Mouse (Mus musculus): Measurements from ENCODE around the gene C2cd4b. TPM values are rescaled to one million over a fixed set of nuclear protein-coding genes. Genes with fewer than 3 reads are reported as not detected.

C2cd4b gene
- polyA plus RNA-seq, 1 experiment from 2014 or later, result 0.18 TPM

DNA sequence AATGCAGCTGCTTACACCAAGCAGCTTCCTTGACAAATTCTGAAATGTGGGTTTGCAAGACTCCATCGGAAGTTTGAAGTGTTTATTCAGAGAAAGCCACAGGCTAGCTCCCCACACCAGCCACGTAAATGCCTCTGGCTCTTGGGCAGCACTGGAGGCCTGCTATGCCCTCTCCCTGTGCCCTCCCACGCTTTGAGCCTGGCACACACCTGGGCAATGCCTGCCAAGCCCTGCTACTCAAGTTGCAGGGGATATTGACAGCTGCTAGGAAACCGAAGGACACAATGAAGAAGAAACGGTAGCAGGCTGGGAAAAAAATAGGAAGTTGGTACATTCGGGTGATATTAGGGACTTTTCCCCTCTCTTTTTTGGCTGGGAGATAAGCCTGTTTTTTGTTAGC lies 15.0 kb downstream of the C2cd4b start:
- no peak overlapping the region for H3K9ac ChIP-seq (replicated peaks)
- no peak overlapping the region for H3K27ac ChIP-seq
- peaks cover 3% of the 10 kb centered on the region; the same call in 1 of the 2 replicates for H3K27me3 ChIP-seq
- H3K4me2 ChIP-seq, result no peak overlapping the region
- no peaks in the 10 kb centered on the region for H3K36me3 ChIP-seq
- H3K4me1 ChIP-seq (replicated peaks), result peaks cover 5% of the 10 kb centered on the region; the same call in 1 of the 2 replicates
- no peak for ATAC-seq (ENCODE audit: insufficient number of reproducible peaks, insufficient read depth, low FRiP score, low TSS enrichment, low read depth)
- no peaks in the 10 kb centered on the region for H3K9me3 ChIP-seq
- 77% methylated on average over 6 of the region's 6 CpGs for WGBS
- H3K4me3 ChIP-seq (replicated peaks), result no peak overlapping the region

DNA sequence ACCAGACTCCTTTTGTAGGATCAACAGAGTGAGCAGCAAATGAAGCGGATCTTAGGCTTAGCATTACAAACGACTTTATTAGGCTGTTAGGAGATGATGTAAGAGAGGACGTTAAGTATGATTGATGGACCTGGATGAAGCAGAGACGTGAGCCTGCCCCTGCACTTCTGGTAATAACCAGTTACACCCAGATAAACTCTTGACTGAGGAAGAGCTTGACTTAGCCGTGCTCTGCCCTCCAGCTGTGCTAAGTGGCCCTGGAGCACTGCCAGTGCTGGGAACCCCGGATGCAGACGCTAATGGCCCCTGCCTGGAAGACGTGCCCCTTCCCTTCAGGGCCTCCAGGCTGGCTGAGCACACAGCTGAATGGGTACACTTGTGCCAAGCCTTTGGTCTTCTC lies 19.3 kb downstream of the C2cd4b start:
- H3K4me3 ChIP-seq (replicated peaks), result no peak overlapping the region
- H3K4me1 ChIP-seq (replicated peaks), result peaks cover 5% of the 10 kb centered on the region; the same call in 1 of the 2 replicates
- no peak for ATAC-seq (ENCODE audit: insufficient number of reproducible peaks, insufficient read depth, low FRiP score, low TSS enrichment, low read depth)
- H3K4me2 ChIP-seq, result no peak overlapping the region
- H3K9ac ChIP-seq (replicated peaks), result no peak overlapping the region
- no peaks in the 10 kb centered on the region for H3K36me3 ChIP-seq
- peaks cover 3% of the 10 kb centered on the region; the same call in 1 of the 2 replicates for H3K27me3 ChIP-seq
- H3K9me3 ChIP-seq, result no peaks in the 10 kb centered on the region
- H3K27ac ChIP-seq, result no peak overlapping the region
- WGBS, result 15% methylated on average over 8 of the region's 8 CpGs

DNA sequence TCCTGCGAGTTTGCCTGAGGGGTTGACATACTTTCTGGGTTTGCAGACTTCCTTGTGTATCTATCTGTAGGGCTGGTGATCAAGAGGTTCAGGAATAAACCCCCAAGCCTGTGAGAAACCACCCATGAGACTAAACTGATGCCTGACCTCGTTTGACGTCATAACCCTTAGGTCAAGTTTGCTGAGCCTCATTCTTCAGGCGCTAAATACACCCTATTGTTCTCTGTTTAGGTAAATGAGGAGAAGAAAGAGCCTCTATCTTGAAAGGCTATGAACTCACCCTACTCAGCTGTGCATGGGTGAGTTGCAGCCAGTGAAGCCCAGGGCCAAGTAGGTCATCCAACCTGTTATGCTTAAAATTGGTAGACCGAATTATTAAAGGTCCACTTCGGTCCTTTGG lies 23.5 kb downstream of the C2cd4b start:
- H3K9me3 ChIP-seq, result no peaks in the 10 kb centered on the region
- H3K4me1 ChIP-seq (replicated peaks), result peaks cover 5% of the 10 kb centered on the region; the same call in 1 of the 2 replicates
- 82% methylated on average over 6 of the region's 6 CpGs for WGBS
- no peaks in the 10 kb centered on the region for H3K36me3 ChIP-seq
- ATAC-seq (ENCODE audit: insufficient number of reproducible peaks, insufficient read depth, low FRiP score, low TSS enrichment, low read depth), result no peak
- no peak overlapping the region for H3K27ac ChIP-seq
- no peak overlapping the region for H3K4me2 ChIP-seq
- no peak overlapping the region for H3K9ac ChIP-seq (replicated peaks)
- H3K4me3 ChIP-seq (replicated peaks), result no peak overlapping the region
- H3K27me3 ChIP-seq, result peaks cover 3% of the 10 kb centered on the region; the same call in 1 of the 2 replicates

DNA sequence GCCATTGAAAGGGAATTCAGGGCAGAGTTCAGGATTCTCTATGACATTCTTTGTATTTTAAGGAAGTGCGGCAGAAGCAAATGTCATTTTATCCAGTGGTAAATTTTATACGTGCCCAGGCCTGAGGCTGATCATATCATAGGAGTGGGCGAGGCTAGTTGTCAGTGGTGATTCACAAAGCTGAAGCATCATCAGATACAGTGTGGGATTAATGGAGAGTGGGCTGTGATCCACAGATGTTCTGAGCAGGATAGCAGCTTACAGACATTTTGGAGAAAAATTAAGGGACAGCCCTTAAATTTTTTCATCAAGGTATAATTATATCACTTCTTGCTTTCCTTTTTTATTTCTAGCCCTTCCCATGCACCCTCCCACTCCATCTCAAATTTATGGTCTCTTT lies 24.2 kb downstream of the C2cd4b start:
- 90% methylated on average over 3 of the region's 3 CpGs for WGBS
- Histone ChIP-seq H3K4me2 (no peak overlapping the region), H3K4me3 (replicated peaks) (no peak overlapping the region), H3K27ac (no peak overlapping the region), H3K9ac (replicated peaks) (no peak overlapping the region), H3K9me3 (no peaks in the 10 kb centered on the region), H3K27me3 (peaks cover 3% of the 10 kb centered on the region; the same call in 1 of the 2 replicates), H3K4me1 (replicated peaks) (peaks cover 3% of the 10 kb centered on the region; the same call in 1 of the 2 replicates), H3K36me3 (no peaks in the 10 kb centered on the region)
- no peak for ATAC-seq (ENCODE audit: insufficient number of reproducible peaks, insufficient read depth, low FRiP score, low TSS enrichment, low read depth)

DNA sequence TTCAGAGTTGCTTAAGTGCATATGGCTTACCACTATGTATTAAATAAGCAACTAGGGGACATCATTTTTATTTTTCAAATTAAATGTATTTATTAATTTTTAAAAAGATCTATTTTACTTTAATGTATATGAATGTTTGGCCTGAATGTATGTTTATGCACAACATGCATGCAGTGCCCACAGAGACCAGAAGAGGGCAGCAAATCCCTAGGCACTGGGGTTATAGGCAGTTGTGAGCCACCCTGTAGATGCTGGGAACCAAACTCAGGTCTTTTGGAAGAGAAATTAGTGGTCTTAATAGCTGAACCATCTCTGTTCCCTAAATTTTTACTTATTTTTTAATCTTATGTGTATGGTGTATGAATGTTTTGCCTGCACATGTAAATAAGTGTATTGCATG lies 24.7 kb downstream of the C2cd4b start:
- Histone ChIP-seq H3K4me3 (replicated peaks) (no peak overlapping the region), H3K4me1 (replicated peaks) (no peaks in the 10 kb centered on the region)

DNA sequence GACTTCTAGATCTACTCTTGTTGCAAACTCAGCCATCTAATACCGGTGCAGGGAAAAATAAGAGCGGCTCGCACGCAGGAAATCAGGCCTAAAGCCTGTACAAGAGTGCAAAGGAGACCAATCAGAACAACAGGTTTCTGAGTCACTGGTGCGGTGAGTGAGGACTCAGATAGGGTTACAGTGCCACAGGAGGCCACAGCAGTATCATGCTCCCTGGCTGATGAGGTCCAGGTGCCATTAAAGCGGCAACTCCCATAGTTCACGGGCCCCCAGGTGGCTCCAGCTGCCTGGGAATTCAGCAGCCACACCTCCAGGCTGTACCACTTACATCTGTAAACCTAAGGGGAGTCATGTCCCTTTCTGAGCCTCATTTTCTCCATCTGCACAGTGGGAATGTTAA lies 27.1 kb downstream of the C2cd4b start:
- Histone ChIP-seq H3K4me2 (no peak overlapping the region), H3K4me3 (replicated peaks) (no peak overlapping the region), H3K9ac (replicated peaks) (no peak overlapping the region), H3K36me3 (no peaks in the 10 kb centered on the region), H3K9me3 (no peaks in the 10 kb centered on the region), H3K27ac (no peak overlapping the region), H3K27me3 (no peaks in the 10 kb centered on the region), H3K4me1 (replicated peaks) (no peaks in the 10 kb centered on the region)
- no peak for ATAC-seq (ENCODE audit: insufficient number of reproducible peaks, insufficient read depth, low FRiP score, low TSS enrichment, low read depth)
- 60% methylated on average over 7 of the region's 7 CpGs for WGBS

More for the DNA sequence above, 24.7 kb downstream of the C2cd4b start:
- no peak overlapping the region for H3K27ac ChIP-seq
- H3K9ac ChIP-seq (replicated peaks), result no peak overlapping the region
- no peak for ATAC-seq (ENCODE audit: insufficient number of reproducible peaks, insufficient read depth, low FRiP score, low TSS enrichment, low read depth)
- H3K27me3 ChIP-seq, result no peaks in the 10 kb centered on the region
- no peak overlapping the region for H3K4me2 ChIP-seq
- H3K36me3 ChIP-seq, result no peaks in the 10 kb centered on the region
- H3K9me3 ChIP-seq, result no peaks in the 10 kb centered on the region

DNA sequence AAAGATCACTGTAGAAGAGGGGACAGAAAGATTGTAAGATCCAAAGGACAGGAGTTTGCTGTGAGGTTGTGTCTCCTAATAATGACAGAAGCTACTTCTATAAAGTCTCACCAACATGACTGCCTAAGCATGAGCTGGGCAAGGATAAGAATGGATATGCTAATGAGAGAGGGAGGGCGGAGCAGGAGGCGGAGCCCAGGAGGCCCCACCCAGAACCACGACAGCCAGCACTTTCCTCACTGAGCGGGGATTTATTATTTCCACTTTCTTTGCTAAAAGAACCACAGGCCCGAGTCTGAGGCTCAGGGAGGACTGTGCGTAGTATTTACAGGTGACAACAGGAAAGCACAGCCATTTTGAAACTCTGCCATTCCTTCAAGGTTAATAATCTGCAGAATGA lies 28.4 kb downstream of the C2cd4b start:
- Histone ChIP-seq H3K4me1 (replicated peaks) (no peaks in the 10 kb centered on the region), H3K27me3 (0 out of 2 replicates have a peak, but pooled peaks cover 3% of the 10 kb centered on the region), H3K36me3 (no peaks in the 10 kb centered on the region), H3K4me3 (replicated peaks) (no peak overlapping the region), H3K27ac (no peak overlapping the region), H3K4me2 (no peak overlapping the region), H3K9me3 (no peaks in the 10 kb centered on the region), H3K9ac (replicated peaks) (no peak overlapping the region)
- 70% methylated on average over 6 of the region's 6 CpGs for WGBS
- no peak for ATAC-seq (ENCODE audit: insufficient number of reproducible peaks, insufficient read depth, low FRiP score, low TSS enrichment, low read depth)

DNA sequence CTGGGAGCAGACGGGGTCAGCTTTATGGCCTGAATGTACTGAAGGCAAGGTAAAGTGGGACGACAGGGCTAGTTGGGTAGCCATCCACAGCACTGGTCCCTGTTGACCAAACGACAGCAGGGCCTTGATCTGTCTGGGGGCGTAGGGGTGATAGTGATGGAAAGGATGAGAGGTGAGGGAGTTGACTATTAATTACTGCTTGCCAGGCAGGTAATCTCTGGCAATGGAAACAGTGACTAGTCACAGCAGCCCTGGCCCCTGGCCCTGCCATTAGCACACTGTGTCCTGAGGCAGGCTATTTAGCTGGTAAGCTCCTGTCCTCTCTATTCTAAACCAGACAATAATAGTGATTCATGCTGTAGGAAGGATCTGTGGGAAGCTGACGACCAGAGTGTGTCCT lies 33.2 kb downstream of the C2cd4b start:
- Histone ChIP-seq H3K9ac (replicated peaks) (no peak overlapping the region), H3K4me3 (replicated peaks) (no peak overlapping the region), H3K27me3 (0 out of 2 replicates have a peak, but pooled peaks cover 3% of the 10 kb centered on the region), H3K27ac (no peak overlapping the region), H3K9me3 (no peaks in the 10 kb centered on the region), H3K36me3 (no peaks in the 10 kb centered on the region), H3K4me1 (replicated peaks) (peaks cover 12% of the 10 kb centered on the region), H3K4me2 (no peak overlapping the region)
- WGBS, result 64% methylated on average over 5 of the region's 5 CpGs
- ATAC-seq (ENCODE audit: insufficient number of reproducible peaks, insufficient read depth, low FRiP score, low TSS enrichment, low read depth), result no peak

DNA sequence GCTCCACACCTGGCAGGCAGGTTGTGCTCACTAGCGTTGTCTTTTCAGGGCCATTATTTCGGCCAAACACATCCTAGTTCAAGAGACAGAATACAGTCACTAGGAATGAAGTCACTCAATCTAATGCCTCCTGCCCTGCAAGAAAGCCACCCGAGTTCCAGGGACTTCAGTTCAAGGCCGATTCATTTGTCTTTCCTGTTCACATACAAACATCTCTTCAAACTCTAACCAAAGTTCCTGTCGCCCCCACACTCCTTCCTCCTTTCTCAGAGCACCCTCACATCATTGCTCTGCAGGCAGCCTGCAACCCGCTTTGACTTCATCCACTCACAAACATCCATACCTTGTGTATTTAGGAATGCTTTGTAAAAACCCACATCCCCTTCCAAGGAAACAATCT lies 34.3 kb downstream of the C2cd4b start:
- H3K9ac ChIP-seq (replicated peaks), result no peak overlapping the region
- H3K4me3 ChIP-seq (replicated peaks), result no peak overlapping the region
- no peak overlapping the region for H3K27ac ChIP-seq
- 0 out of 2 replicates have a peak, but pooled peaks cover 3% of the 10 kb centered on the region for H3K27me3 ChIP-seq
- no peaks in the 10 kb centered on the region for H3K9me3 ChIP-seq
- ATAC-seq (ENCODE audit: insufficient number of reproducible peaks, insufficient read depth, low FRiP score, low TSS enrichment, low read depth), result no peak
- WGBS, result 78% methylated on average over 6 of the region's 6 CpGs
- H3K4me1 ChIP-seq (replicated peaks), result peaks cover 12% of the 10 kb centered on the region
- H3K4me2 ChIP-seq, result no peak overlapping the region
- H3K36me3 ChIP-seq, result no peaks in the 10 kb centered on the region

DNA sequence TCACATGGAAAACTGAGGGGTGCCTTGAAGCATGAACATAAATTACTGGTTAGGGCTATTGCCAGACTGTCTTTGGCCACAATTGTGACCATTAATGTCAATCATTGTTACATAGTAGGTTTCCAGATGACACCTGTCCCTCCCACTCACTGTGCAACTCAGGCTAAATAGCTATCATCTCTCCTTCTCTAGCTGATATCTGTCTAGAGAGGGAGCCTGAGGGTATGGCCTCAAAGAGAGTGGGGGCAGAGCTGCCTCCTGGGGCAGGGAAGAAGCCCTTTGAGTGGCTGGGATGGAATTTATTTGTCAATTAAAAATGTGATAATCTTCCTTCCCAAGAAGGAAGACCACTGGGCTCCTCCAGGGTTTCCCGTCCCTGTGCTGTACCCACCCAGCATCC lies 35.0 kb downstream of the C2cd4b start:
- H3K9ac ChIP-seq (replicated peaks), result no peak overlapping the region
- no peaks in the 10 kb centered on the region for H3K36me3 ChIP-seq
- no peak for ATAC-seq (ENCODE audit: insufficient number of reproducible peaks, insufficient read depth, low FRiP score, low TSS enrichment, low read depth)
- H3K4me1 ChIP-seq (replicated peaks), result peaks cover 18% of the 10 kb centered on the region
- H3K4me2 ChIP-seq, result no peak overlapping the region
- H3K9me3 ChIP-seq, result no peaks in the 10 kb centered on the region
- H3K27me3 ChIP-seq, result 0 out of 2 replicates have a peak, but pooled peaks cover 3% of the 10 kb centered on the region
- 58% methylated on average over 1 of the region's 1 CpGs for WGBS
- H3K27ac ChIP-seq, result no peak overlapping the region
- no peak overlapping the region for H3K4me3 ChIP-seq (replicated peaks)

DNA sequence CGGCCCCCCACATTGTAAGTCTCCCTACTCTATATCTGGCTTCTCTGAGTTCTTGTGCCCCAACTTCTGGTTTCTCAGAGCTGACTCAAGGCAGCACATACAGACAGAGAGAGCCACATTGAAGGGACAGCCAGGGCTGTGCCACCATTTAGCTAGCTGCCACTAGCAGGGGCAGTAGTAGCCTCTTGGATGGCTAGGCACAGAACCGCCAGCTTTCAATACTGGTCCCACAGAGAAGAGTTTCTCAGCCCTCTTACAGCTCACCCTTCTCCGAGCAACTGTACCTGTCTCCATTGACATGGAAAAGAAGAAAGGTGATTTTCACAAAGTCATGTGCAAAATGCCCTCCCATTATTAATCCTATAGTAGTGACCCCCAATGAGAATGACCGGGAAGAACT lies 35.4 kb downstream of the C2cd4b start:
- Histone ChIP-seq H3K4me2 (no peak overlapping the region), H3K4me3 (replicated peaks) (no peak overlapping the region), H3K4me1 (replicated peaks) (peaks cover 23% of the 10 kb centered on the region), H3K27me3 (0 out of 2 replicates have a peak, but pooled peaks cover 3% of the 10 kb centered on the region), H3K27ac (no peak overlapping the region), H3K36me3 (no peaks in the 10 kb centered on the region), H3K9me3 (no peaks in the 10 kb centered on the region), H3K9ac (replicated peaks) (no peak overlapping the region)
- ATAC-seq (ENCODE audit: insufficient number of reproducible peaks, insufficient read depth, low FRiP score, low TSS enrichment, low read depth), result no peak
- WGBS, result 87% methylated on average over 4 of the region's 4 CpGs

DNA sequence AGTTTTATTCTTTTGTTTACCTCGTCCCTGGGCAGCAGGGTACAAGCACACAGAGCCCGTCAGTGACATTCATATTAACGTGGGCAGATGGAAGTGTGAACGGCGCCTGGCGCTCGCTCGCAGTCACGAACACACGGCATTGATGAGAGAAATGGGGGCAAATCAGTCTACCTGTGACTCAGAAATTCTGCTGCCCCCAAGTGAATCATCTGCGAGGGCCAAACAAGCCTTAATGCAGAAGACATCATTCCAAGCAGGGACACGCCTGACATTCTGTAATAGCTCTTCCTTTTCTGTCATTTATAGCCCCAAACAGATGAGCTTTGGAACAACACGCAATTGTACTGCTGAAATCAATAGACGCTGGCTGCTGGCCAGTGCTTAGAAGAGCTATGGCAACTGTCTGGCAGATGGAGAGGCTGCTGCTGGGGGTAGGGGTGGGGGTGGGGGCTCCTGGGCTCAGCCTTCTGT lies 36.0 kb downstream of the C2cd4b start:
- Histone ChIP-seq H3K27ac (no peak overlapping the region), H3K4me3 (replicated peaks) (no peak overlapping the region), H3K9me3 (no peaks in the 10 kb centered on the region), H3K36me3 (no peaks in the 10 kb centered on the region), H3K27me3 (0 out of 2 replicates have a peak, but pooled peaks cover 3% of the 10 kb centered on the region), H3K4me1 (replicated peaks) (peaks cover 27% of the 10 kb centered on the region), H3K9ac (replicated peaks) (no peak overlapping the region), H3K4me2 (no peak overlapping the region)
- no peak for ATAC-seq (ENCODE audit: insufficient number of reproducible peaks, insufficient read depth, low FRiP score, low TSS enrichment, low read depth)
- WGBS, result 70% methylated on average over 14 of the region's 14 CpGs

Measured in limb, embryonic 12.5 days (tissue).